Mouse (Mus musculus) erythroblast, embryonic 14.5 days (primary cell): ENCODE results near the gene Adh7.

Experiments used
- GATA1 ChIP-seq: IDR thresholded peaks from 2 replicates; pipeline ENCODE4 v1.6.1; 2012; ENCODE audit warnings: low read length, inconsistent platforms, mixed read lengths
- TAL1 ChIP-seq: IDR thresholded peaks from 3 replicates; pipeline ENCODE4 v1.6.1; 2012; ENCODE audit warnings: low read length, inconsistent platforms, mixed read lengths

- TF ChIP-seq GATA1 (no peak), TAL1 (no peak)
These were observed 32.3 kb upstream of the Adh7 start for GRCm38 (mm10) chr3:138185290-138185689.
